Mouse (Mus musculus) limb, embryonic 13.5 days (tissue): ENCODE data around the gene Rapgef2. TPM values are rescaled to one million over a fixed set of nuclear protein-coding genes. Genes with fewer than 3 reads are reported as not detected.
A peak's percentile ranks its signal among the peaks of the same experiment; 100 is the strongest.
"Not testable (repeated sequence)": the region's sequence is repeated elsewhere in the genome, so short reads cannot be mapped to it uniquely, and the experiment has no call there.

Source experiments
- ATAC-seq: fragments of 200-750 bp; cut with Nextera tagmentation; 2 replicates; pipeline ENCODE4 v1.8.0; 2017; ENCODE audit warnings: low read depth, moderate number of reproducible peaks, moderate TSS enrichment; ENCODE audit not compliant: low FRiP score
- H3K27ac ChIP-seq: fragments of 300-500 bp; sonication (generic); 2 replicates; pipeline ENCODE4 v1.5.1; 2015; ENCODE audit warnings: inconsistent platforms, mild to moderate bottlenecking, moderate library complexity
- H3K27me3 ChIP-seq: fragments of 300-500 bp; sonication (generic); 2 replicates; pipeline ENCODE4 v1.6.1; 2015; ENCODE audit warnings: mild to moderate bottlenecking, inconsistent platforms
- H3K36me3 ChIP-seq: fragments of 300-500 bp; sonication (generic); 2 replicates; pipeline ENCODE4 v1.6.1; 2015; ENCODE audit warnings: inconsistent platforms, mild to moderate bottlenecking, moderate library complexity
- H3K4me1 ChIP-seq: fragments of 300-500 bp; sonication (generic); 2 replicates; pipeline ENCODE4 v1.6.1; 2015; ENCODE audit warnings: inconsistent platforms
- H3K4me2 ChIP-seq: fragments of 300-500 bp; sonication (generic); replicated peaks from 2 replicates; pipeline ENCODE4 v1.6.1; 2015; ENCODE audit warnings: inconsistent platforms, mild to moderate bottlenecking, moderate library complexity
- H3K4me3 ChIP-seq: fragments of 300-500 bp; sonication (generic); 2 replicates; pipeline ENCODE4 v1.5.1; 2015; ENCODE audit warnings: moderate library complexity, mild to moderate bottlenecking, inconsistent platforms
- H3K9ac ChIP-seq: fragments of 300-500 bp; sonication (generic); 2 replicates; pipeline ENCODE4 v1.6.1; 2015; ENCODE audit warnings: mild to moderate bottlenecking, inconsistent platforms
- H3K9me3 ChIP-seq: fragments of 300-500 bp; sonication (generic); 2 replicates; pipeline ENCODE4 v1.6.1; 2016; ENCODE audit warnings: inconsistent platforms
- whole genome bisulfite sequencing: fragments of 180-500 bp; shearing (Covaris S2); methylation state at CpG from one replicate; pipeline ENCODE4 v1.1.7; 2015; 5-methylcytosine and 5-hydroxymethylcytosine counted together
- polyA plus RNA-seq: library from polyadenylated mRNA; unstranded; fragments of >200 nt; fragmentation: Nextera tagmentation; extraction: Ambion mirVana; gene quantifications from 2 replicates; pipeline ENCODE4 v1.2.1, GENCODE M21; 2015

The Rapgef2 gene
- polyA plus RNA-seq, 1 experiment from 2014 or later: 7.0 TPM

DNA sequence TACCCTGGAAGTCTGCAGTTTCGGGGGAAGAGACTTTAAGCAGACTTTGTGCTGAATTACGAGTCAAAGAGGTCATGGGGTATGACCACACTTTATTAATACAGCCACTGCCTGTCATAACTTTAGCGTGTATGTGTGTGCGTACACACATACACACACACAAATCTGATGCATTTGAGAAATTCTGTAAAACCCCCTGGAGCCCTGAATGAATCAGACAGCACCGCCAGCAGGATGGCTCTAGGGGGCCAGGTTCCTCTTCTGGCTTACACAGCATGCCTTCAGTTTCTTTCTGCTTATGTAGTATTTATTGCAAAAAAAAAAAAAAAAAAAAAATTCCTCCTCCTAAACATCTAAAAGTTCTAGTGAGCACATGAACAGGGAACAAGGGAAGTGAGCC is 113.0 kb downstream of the Rapgef2 start:
- H3K9me3 ChIP-seq: no peaks in the 10 kb centered on the region

DNA sequence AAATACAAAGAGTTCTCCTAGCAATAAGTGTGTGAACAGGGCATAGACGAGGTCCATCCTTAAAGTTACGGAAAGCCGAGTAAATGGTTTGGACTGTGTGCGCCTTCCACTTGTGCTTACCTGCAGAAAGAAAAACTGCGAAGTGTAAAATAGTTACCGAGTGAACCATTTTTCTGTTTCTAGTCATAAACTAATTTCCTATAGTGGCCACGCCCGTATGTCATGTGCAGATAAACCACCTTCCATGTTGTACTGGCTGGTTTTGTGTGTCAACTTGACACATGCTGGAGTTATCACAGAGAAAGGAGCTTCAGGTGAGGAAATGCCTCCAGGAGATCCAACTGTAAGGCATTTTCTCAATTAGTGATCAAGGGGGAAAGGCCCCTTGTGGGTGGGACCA is 115.2 kb downstream of the Rapgef2 start:
- H3K4me3 ChIP-seq, H3K9me3 ChIP-seq, H3K4me2 ChIP-seq, H3K4me1 ChIP-seq, H3K27ac ChIP-seq, H3K27me3 ChIP-seq, ATAC-seq, H3K9ac ChIP-seq: not testable (repeated sequence)
- peaks cover 20% of the 10 kb centered on the region for H3K36me3 ChIP-seq
- WGBS: 92% methylated on average over 8 of the region's 8 CpGs

More for the DNA sequence above, 113.0 kb downstream of the Rapgef2 start:
- Histone ChIP-seq H3K27ac (no peak overlapping the region), H3K9ac (no peak overlapping the region), H3K27me3 (no peaks in the 10 kb centered on the region), H3K36me3 (peaks cover 20% of the 10 kb centered on the region), H3K4me1 (peaks cover 11% of the 10 kb centered on the region; the same call in 1 of the 2 replicates), H3K4me3 (no peak overlapping the region), H3K4me2 (no peak overlapping the region)
- no peak for ATAC-seq
- WGBS: 87% methylated on average over 5 of the region's 5 CpGs

DNA sequence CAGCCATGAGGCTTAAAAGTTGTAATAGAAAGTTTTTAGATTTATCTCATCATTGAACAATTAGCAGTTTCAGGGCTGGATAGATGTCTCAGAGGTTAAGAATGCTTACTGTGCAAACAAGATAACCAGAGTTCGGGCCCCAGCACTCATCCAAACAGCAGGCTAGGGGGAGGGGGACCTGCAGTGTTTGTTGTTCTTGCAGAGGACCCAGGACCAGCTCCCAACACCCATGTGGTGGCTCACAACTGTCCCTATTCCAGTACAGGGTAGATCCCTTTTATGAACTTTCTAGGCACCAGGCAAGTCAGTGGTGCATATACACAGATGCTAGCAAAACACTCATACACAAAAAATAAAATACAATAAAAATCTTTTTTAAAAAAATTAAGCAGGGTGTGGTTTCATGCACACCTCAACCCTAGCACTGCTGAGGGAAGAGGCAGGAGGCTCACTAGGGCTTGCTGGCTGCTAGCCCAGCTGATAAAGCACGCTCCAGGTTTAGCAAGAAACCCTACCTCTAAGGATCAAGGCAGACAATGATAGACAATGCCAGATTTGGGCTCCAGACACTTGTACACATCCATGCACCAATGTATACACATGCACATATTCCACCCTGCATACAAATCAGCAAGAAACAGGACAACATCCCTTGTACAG is 118.0 kb downstream of the Rapgef2 start:
- no peak overlapping the region for H3K4me2 ChIP-seq
- H3K4me1 ChIP-seq: no peaks in the 10 kb centered on the region
- 67% methylated on average over 2 of the region's 2 CpGs for WGBS
- H3K9ac ChIP-seq: no peak overlapping the region
- H3K4me3 ChIP-seq: no peak overlapping the region
- H3K36me3 ChIP-seq: peaks cover 20% of the 10 kb centered on the region
- no peaks in the 10 kb centered on the region for H3K27me3 ChIP-seq
- no peaks in the 10 kb centered on the region for H3K9me3 ChIP-seq
- no peak overlapping the region for H3K27ac ChIP-seq
- ATAC-seq: no peak

DNA sequence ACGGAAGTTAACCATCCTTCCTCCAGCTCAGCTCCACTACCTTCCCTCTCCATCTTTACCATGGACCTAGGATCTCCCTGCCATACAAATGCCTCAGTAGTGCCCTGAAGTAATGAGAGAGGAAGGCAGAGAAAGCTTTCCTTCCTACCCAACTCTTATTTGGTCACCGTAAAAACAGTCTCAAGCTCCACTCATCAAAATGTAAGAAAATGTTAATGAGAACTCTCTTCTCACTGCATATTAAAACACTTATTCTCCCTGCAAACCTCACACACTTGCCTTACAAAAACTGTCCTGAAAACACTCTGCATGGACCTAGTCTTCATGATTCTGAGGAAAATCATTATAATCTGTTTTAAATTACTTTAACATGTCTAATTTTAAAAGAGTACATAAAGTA is 118.7 kb downstream of the Rapgef2 start:
- no peaks in the 10 kb centered on the region for H3K4me1 ChIP-seq
- no peak overlapping the region for H3K4me2 ChIP-seq
- H3K27me3 ChIP-seq: no peaks in the 10 kb centered on the region
- H3K4me3 ChIP-seq: no peak overlapping the region
- no peak overlapping the region for H3K27ac ChIP-seq
- H3K9ac ChIP-seq: no peak overlapping the region
- no peaks in the 10 kb centered on the region for H3K9me3 ChIP-seq
- WGBS: 87% methylated on average over 2 of the region's 2 CpGs
- H3K36me3 ChIP-seq: peaks cover 16% of the 10 kb centered on the region
- ATAC-seq: no peak

DNA sequence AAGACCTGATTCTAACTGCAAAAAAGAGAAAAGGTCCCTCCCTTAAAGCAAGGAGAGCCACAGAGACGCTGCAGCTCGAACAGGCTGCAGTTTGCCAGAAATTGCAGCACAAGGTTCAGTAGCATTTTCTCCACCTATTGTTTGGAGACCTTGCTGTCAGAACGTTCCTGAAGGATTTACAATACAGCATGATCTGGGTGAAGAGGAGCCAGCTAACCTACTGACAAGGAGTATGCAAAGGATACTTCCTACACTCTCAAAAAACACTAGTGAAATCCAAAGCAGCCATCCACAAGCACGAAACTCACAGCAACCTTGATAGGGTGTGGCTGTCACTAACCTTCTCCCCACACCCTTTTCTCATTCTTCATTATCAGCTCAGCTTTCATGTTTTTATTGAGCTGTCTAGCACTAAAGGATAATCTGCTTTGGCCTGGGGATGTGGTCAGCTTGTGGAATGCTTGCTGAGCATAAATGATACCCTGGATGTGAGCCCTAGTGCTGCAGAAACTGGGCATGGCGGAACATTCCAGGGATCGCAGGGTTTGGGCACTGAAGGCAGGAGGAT is 124.4 kb downstream of the Rapgef2 start:
- H3K9me3 ChIP-seq: no peaks in the 10 kb centered on the region
- 71% methylated on average over 6 of the region's 6 CpGs for WGBS
- H3K27ac ChIP-seq: 0 out of 2 replicates have a peak overlapping the region, but pooled peaks have one; percentile 15
- no peaks in the 10 kb centered on the region for H3K36me3 ChIP-seq
- no peak for ATAC-seq
- H3K4me2 ChIP-seq: peak overlapping the region; percentile 37
- H3K9ac ChIP-seq: no peak overlapping the region
- H3K4me1 ChIP-seq: peaks cover 10% of the 10 kb centered on the region
- no peak overlapping the region for H3K4me3 ChIP-seq
- no peaks in the 10 kb centered on the region for H3K27me3 ChIP-seq

DNA sequence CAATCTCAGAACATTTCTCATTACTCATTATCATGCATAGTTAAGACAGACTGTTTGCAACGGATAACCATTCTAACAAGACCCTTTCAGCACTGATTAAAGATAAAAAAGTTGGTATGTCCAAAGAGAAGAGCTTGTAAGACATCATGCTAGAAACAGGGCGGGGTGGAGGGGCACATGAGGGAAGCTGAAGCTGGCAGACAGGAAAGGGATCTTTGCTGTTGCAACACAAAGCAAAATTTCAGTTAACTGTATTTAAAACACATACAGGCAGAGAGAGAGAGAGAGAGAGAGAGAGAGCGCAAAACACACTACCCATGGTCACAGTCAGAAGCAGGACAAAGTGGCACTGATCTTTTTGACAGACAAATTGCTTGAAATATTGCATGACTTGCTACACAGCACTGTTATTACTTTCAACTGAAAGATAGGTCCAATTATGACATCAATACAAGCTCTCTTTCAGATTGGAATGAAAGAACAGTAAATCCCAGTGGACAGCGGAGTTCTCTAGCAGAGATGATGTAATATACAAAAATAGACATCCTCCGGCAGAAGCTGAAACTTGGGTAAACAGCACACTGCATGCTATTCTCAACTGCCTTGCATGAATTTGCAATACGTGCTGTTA is 125.1 kb downstream of the Rapgef2 start:
- ATAC-seq: no peak
- no peak overlapping the region; the same call in 1 of the 2 replicates for H3K4me2 ChIP-seq
- no peaks in the 10 kb centered on the region for H3K9me3 ChIP-seq
- 61% methylated on average over 6 of the region's 6 CpGs for WGBS
- no peak overlapping the region for H3K9ac ChIP-seq
- H3K36me3 ChIP-seq: no peaks in the 10 kb centered on the region
- H3K27me3 ChIP-seq: no peaks in the 10 kb centered on the region
- H3K27ac ChIP-seq: no peak overlapping the region
- peaks cover 10% of the 10 kb centered on the region for H3K4me1 ChIP-seq
- no peak overlapping the region for H3K4me3 ChIP-seq

DNA sequence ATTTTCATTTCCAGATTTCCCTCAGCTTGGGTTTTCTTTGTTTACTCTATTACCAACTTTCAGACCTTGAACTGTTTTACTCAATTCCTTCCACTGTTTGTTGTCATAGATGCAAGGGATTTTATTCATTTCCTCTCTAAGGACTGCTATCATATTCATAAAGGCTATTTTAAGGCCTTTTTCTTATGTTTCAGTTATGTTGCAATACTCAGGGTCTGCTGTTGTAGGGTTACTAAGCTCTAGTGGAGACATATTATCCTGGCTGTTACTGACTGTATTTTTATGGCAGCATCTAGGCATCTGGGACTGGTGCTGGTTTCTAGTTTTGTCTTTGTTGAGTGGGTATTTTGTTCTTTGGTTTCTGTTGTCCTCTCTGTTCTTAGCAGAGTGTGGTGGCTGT is 128.1 kb downstream of the Rapgef2 start:
- H3K27ac ChIP-seq: no peak overlapping the region
- no peaks in the 10 kb centered on the region for H3K36me3 ChIP-seq
- no peaks in the 10 kb centered on the region for H3K9me3 ChIP-seq
- no peak overlapping the region for H3K9ac ChIP-seq
- H3K4me1 ChIP-seq: peaks cover 10% of the 10 kb centered on the region
- no peaks in the 10 kb centered on the region for H3K27me3 ChIP-seq
- ATAC-seq: no peak
- H3K4me2 ChIP-seq: no peak overlapping the region
- H3K4me3 ChIP-seq: no peak overlapping the region

DNA sequence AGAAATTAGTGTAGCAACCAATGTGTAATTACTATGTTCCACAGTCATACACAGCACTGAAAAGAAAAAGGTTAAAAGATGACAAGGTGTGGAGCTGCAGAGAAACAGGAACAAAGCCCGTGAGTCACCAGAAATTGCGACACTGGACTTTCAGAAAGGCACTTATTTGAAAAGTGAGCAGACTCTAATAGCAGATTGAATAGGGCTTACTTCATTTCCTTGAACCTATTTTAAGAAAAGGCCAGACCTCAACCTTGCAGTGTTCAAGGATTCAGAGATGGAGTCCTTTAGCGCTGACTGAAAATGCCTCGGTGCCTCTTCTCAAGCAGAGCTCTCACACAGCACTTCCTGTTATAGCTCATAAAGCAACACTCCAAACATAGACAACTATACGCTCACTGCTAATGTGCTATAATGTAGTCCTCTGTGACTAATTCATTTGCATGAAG is 133.3 kb downstream of the Rapgef2 start:
- H3K27ac ChIP-seq: no peak overlapping the region
- H3K27me3 ChIP-seq: no peaks in the 10 kb centered on the region
- H3K9me3 ChIP-seq: no peaks in the 10 kb centered on the region
- no peak overlapping the region for H3K4me3 ChIP-seq
- no peak for ATAC-seq
- WGBS: 79% methylated on average over 5 of the region's 5 CpGs
- peaks cover 5% of the 10 kb centered on the region for H3K36me3 ChIP-seq
- no peak overlapping the region for H3K4me2 ChIP-seq
- no peaks in the 10 kb centered on the region for H3K4me1 ChIP-seq
- H3K9ac ChIP-seq: no peak overlapping the region

DNA sequence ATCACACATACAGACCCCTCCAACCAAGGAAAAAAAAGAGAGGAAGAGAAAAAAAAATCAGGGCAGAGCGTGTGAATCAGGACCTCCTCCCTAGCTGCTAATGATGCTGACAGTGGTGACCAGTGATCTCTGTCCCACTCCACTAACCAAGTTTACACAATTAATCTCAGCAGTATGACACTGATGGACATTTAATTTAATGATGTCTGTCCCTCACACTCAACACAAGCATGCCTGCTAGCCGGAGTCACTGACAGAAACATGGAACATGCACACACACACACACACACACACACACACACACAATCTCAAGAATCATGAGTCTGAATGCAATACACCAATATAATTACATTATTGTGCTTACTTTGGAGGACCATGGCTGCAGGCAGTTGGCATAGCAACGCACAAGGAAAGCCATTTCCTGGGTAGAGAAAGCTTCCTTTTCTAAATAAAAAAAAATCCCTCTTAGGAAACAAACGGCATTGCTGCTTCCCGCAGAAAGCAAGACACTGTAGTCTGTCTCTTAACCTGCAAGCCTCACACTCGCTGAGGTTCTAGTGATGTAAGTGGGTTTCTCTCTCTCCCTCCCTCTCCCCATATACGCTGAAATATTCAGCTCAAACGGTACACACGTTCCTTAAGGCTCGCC is 140.8 kb downstream of the Rapgef2 start:
- no peaks in the 10 kb centered on the region for H3K27me3 ChIP-seq
- no peak overlapping the region for H3K9ac ChIP-seq
- WGBS: 41% methylated on average over 10 of the region's 10 CpGs
- no peak overlapping the region for H3K4me3 ChIP-seq
- H3K27ac ChIP-seq: peak overlapping the region; percentile 53; the same call in 1 of the 2 replicates
- no peaks in the 10 kb centered on the region for H3K36me3 ChIP-seq
- peak overlapping the region; percentile 51 for H3K4me2 ChIP-seq
- H3K4me1 ChIP-seq: peaks cover 22% of the 10 kb centered on the region
- ATAC-seq: peak; percentile 40; the same call in 1 of the 2 replicates
- no peaks in the 10 kb centered on the region for H3K9me3 ChIP-seq

DNA sequence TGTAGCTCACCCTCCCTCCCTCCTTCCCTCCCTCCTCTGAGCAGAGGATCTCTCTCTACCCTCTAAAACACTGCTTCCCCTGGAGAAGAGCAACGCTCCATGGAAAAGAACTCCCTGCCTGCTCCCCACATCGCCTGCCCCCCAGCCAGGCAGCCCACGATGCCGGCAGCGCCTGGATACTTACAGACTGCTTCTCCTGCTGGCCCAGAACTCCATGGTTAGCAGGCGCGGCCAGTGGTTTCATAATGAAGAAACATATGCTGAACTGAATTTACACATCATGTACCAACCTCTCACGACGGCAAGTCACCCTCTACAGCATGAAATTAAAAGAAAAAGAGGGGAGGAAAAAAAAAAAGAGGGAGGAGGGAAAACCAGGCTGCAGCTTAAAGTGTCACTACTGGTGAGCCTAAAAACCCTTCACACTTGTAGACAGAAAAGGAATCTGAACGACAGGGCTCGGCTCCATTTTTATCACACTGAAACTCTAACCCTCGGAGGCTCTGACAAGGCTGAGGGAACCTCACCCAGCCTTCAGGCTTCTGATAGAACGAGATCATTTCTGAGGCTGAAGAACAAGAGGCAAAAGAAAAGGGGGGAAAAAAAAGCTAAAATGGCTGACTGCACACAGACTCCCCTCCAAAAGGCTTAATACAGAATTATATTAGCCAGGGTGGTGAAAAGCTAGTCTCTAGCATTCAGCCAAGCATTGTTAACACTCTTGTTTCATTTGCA is 141.5 kb downstream of the Rapgef2 start:
- Histone ChIP-seq H3K27ac (peak overlapping the region; percentile 53; the same call in 1 of the 2 replicates), H3K36me3 (no peaks in the 10 kb centered on the region)
- 33% methylated on average over 13 of the region's 13 CpGs for whole genome bisulfite sequencing

DNA sequence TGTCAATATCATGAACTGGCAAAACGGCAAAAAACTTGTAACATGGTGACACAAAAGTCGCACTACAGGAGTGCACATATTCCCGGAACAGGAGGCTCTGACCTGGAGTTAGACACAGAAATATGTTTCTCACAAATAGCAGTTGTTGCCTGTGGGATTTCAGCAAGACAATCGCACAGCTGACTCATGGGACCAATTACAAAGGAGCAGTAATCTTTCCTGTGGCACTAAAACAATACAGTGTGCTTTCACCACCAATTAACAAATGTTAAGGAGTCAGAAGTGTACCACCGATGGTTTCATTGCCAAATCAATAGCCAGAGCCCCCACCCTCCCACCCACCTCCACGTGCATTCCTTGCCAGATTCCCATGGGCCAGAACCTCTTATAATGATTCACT is 142.2 kb downstream of the Rapgef2 start:
- no peak for ATAC-seq
- Histone ChIP-seq H3K27ac (no peak overlapping the region), H3K4me2 (no peak overlapping the region), H3K9me3 (no peaks in the 10 kb centered on the region), H3K4me1 (peaks cover 27% of the 10 kb centered on the region), H3K27me3 (no peaks in the 10 kb centered on the region), H3K36me3 (no peaks in the 10 kb centered on the region), H3K9ac (no peak overlapping the region), H3K4me3 (no peak overlapping the region)
- WGBS: 59% methylated on average over 6 of the region's 6 CpGs

More for the DNA sequence above, 141.5 kb downstream of the Rapgef2 start:
- Histone ChIP-seq H3K4me2 (peak overlapping the region; percentile 51), H3K4me3 (peak overlapping the region; percentile 18), H3K4me1 (peaks cover 27% of the 10 kb centered on the region), H3K27me3 (no peaks in the 10 kb centered on the region), H3K9ac (peak overlapping the region; percentile 45; the same call in 1 of the 2 replicates), H3K9me3 (no peaks in the 10 kb centered on the region)
- no peak for ATAC-seq
